Mouse (Mus musculus): ENCODE data around the gene Cd59a. TPM values are rescaled to one million over a fixed set of nuclear protein-coding genes. Genes with fewer than 3 reads are reported as not detected.

Gene Cd59a
- 40.5 and 50.9 TPM in 2 replicates for polyA plus RNA-seq (2012; rRNA removed)

DNA sequence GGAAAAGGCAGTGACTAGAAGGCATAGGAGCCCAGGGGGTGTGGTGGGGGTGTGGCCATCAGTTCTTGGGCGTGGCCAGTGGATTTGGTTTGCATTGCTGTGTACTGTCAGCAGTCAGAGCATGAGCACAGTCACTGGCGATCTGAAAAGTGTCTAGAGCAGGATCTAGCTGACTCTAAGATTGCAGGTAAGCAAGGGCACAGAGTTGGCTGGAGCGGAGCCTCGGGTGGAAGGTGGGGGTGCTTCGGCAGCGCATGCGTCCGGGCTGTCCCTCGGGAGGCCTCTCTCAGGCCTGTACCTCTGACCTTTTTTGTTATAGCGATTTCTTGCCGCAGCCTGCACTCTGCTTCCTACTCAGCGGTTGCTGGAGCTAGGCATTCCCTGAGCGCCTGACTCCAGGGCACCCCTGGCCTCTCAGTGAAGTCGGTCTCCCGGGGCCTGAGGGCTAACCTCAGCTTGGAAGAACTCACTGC lies at the start of gene Cd59a:
Cd59a (plus strand) TSS at position 61 of the 473 bp plus-strand sequence.

DNA sequence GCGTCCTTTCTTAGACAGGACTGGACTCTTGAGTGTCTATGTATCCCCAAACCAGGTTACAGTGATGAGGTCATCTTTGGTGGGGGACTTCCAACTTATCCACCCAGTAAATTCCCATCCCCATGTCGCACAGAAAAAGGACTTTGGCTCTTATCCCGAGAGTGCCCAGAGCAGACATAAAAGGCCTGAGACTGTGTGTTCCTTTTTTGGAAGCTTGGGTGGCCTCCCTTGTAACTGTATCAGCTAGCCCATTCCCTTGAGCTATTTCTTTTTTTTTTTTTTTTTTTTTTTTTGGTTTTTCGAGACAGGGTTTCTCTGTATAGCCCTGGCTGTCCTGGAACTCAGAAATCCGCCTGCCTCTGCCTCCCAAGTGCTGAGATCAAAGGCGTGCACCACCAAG lies 30.1 kb upstream of the Cd59a start, which contains the start of gene Gm10912:
Gm10912 (plus strand) TSS at position 301 of the 400 bp plus-strand sequence.

GRCm38 (mm10) chr2:104068450-104068849 lies 27.2 kb upstream of the Cd59a start, which contains the start of gene Gm10799:
TSS of gene Gm10799 (minus strand) at chr2:104068550.

DNA sequence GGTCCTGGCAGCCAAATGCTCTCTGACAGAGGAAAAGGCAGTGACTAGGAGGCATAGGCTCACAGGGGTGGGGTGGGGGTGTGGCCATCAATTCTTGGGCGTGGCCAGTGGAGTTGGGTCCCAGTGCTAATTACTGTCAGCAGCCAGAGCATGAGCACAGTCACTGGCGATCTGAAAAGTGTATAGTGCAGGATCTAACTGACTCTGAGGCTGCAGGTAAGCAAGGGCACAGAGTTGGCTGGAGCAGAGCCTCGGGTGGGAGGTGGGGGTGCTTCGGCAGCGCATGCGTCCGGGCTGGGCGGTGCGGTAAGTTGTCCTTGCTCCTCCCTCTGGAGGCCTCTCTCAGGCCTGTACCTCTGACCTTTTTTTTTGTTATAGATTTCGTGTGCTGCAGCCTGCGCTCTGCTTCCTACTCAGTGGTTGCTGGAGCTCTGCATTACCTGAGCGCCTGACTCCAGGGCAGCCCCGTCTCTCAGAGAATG lies 25.9 kb upstream of the Cd59a start, which contains the start of gene Cd59b:
Cd59b (plus strand) TSS at position 146 of the 482 bp plus-strand sequence.

GRCm38 (mm10) chr2:104122505-104123378 lies 27.1 kb downstream of the Cd59a start, which contains the start of gene A930018P22Rik:
TSS of gene A930018P22Rik (plus strand) at chr2:104122769.

Other genes starting within 250 kb of the Cd59a start
- gene Lmo2, start 137.8 kb upstream of the Cd59a start, polyA plus RNA-seq (2012; rRNA removed), result 145 and 161 TPM in 2 replicates
- gene Fbxo3, start 68.1 kb upstream of the Cd59a start, polyA plus RNA-seq (2012; rRNA removed), result 29.7 and 34.0 TPM in 2 replicates
- 0.32 TPM in 1 of 2 replicates, not detected in the other for gene 4931422A03Rik, start 67.4 kb upstream of the Cd59a start, polyA plus RNA-seq (2012; rRNA removed)
- gene Gm10912, start 30.0 kb upstream of the Cd59a start, polyA plus RNA-seq (2012; rRNA removed), result 0.05 and 0.09 TPM in 2 replicates
- gene Gm10799, start 27.3 kb upstream of the Cd59a start, polyA plus RNA-seq (2012; rRNA removed), result not detected in 2 replicates
- gene Cd59b, start 26.0 kb upstream of the Cd59a start, polyA plus RNA-seq (2012; rRNA removed), result 6.8 and 8.0 TPM in 2 replicates
- gene A930018P22Rik, start 27.0 kb downstream of the Cd59a start, polyA plus RNA-seq (2012; rRNA removed), result 0.19 and 0.20 TPM in 2 replicates